Mouse (Mus musculus) heart, postnatal 0 days (tissue): Measurements from ENCODE around the gene Adarb2.

Experiments
- CTCF ChIP-seq: IDR thresholded peaks from 2 replicates; pipeline ENCODE4 v1.5.1; 2016; ENCODE audit warnings: antibody characterized with exemption, control low read depth, low read depth
- EP300 ChIP-seq: IDR thresholded peaks from 2 replicates; pipeline ENCODE4 v1.6.1; 2016; ENCODE audit warnings: antibody characterized with exemption, low read depth

DNA sequence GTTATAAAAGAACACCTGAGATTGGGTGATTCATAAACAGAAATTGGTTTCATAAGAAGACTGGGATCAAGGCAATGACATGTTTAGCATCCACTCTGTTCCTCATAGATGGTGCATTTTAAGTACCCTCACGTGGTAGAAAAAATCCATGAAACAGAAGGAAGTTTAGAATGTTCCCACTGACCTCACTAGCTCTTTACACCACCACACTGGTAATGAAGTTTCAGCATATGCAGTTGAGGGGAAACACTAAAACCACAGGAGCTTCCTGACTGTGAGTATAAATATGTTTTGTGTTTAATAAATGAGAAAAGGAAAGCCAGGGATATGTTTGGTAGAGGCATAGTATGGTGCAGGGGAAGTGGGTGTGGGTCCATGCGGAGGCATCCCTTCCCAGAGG, 242.7 kb downstream of the Adarb2 start:
- TF ChIP-seq CTCF: no peak
- no peak for TF ChIP-seq EP300
